18 mouse cellular contexts compared by ENCODE assay signal in the genomic region with DNA sequence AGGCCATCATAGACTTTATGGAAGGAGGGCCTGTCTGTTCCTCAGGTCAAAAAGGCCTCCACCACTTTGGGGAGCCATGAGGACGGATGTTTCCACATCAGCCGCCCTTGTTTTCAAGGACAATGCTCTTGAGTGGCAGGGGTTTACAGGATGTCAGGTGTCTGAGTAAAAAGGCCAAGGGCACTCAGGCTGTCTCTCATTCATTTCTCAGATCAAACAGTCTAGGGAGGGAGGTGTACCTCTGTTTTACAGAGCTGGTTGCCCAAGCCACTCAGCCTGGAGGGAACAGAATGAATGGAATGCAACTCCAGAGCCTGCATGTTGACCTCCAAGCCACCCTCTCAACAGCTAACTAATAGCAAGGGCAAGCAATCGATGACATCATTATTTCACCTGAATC. TPM values are rescaled to one million over a fixed set of nuclear protein-coding genes. Genes with fewer than 3 reads are reported as not detected.
DNase-seq lines count a peak whose midpoint lies in the region; ATAC-seq and TF ChIP-seq lines count a peak whose summit lies in the region.
"Had no signal": no experiment of that assay in that cellular context is flagged by ENCODE, and none has a peak within 500 bp of the region (broad histone marks: within the 10 kb centered on the region; RNA-seq: fewer than 3 reads in every experiment).

No protein-coding gene starts in this region.

- peak; percentile 65; the same call in 1 of the 2 replicates for TF ChIP-seq EP300 in heart, adult 2 months (IDR thresholded peaks at IDR 0.05; ENCODE audit: insufficient read depth, low read depth, low read length)

- ATAC-seq in heart, embryonic 15.5 days (replicated peaks; ENCODE audit: insufficient number of reproducible peaks, insufficient read depth, low FRiP score, low read depth), result 0 out of 2 replicates have a peak, but pooled peaks have one; percentile 33
- ATAC-seq: forebrain, embryonic 13.5 days; intestine, embryonic 15.5 days had no signal

- H3K9ac ChIP-seq in heart, adult 2 months (ENCODE audit: low read depth, low read length), result no peak overlapping the region
- peak overlapping the region; percentile 15; the same call in 1 of the 2 replicates for H3K9ac ChIP-seq in heart, embryonic 15.5 days
- H3K9ac ChIP-seq: embryonic facial prominence, embryonic 13.5 days; forebrain, embryonic 13.5 days; intestine, embryonic 15.5 days; limb, embryonic 15.5 days had no signal

- peaks cover 2% of the 10 kb centered on the region; the same call in 1 of the 2 replicates for H3K27me3 ChIP-seq in heart, adult 2 months (ENCODE audit: control insufficient read depth, insufficient read depth, low read length)
- H3K27me3 ChIP-seq in heart, embryonic 15.5 days, result peaks cover 24% of the 10 kb centered on the region
- H3K27me3 ChIP-seq in hindbrain, embryonic 10.5 days (ENCODE audit: insufficient read depth, poor library complexity, severe bottlenecking), result peaks cover 81% of the 10 kb centered on the region
- H3K27me3 ChIP-seq: limb, embryonic 15.5 days had no signal

- 63% methylated on average over 3 of the region's 3 CpGs for WGBS in heart, adult 2 months
- WGBS in heart, embryonic 15.5 days, result 45% methylated on average over 3 of the region's 3 CpGs
- 80% methylated on average over 3 of the region's 3 CpGs for WGBS in hindbrain, embryonic 10.5 days

- no peak for TF ChIP-seq CTCF in heart, adult 2 months (IDR thresholded peaks at IDR 0.05)

- DNase-seq in heart, adult 2 months, result peak in 1 of 2 experiments; percentile 45
- DNase-seq in heart, postnatal 36 days, result no peak
- peak; percentile 52 to 57 for DNase-seq in adrenal gland, postnatal 36 days
- DNase-seq in lung, postnatal 10 days, result peak; percentile 55
- no peak for DNase-seq in natural killer cell, adult 2 months (ENCODE audit: low spot score in 2 of 2)
- DNase-seq in hindbrain, embryonic 10.5 days (ENCODE audit: low spot score), result no peak
- DNase-seq: layer of hippocampus, adult 9-11 months; midbrain, embryonic 14.5 days; right cerebral cortex, postnatal 4 days had no signal

- H3K4me3 ChIP-seq in heart, adult 2 months, result no peak overlapping the region
- no peak overlapping the region for H3K4me3 ChIP-seq in heart, embryonic 15.5 days
- no peak overlapping the region for H3K4me3 ChIP-seq in hindbrain, embryonic 10.5 days
- H3K4me3 ChIP-seq: embryonic facial prominence, embryonic 13.5 days; forebrain, embryonic 13.5 days; intestine, embryonic 15.5 days; limb, embryonic 15.5 days had no signal

- peak overlapping the region; percentile 14; the same call in 1 of the 2 replicates for H3K4me2 ChIP-seq in heart, embryonic 15.5 days
- H3K4me2 ChIP-seq: embryonic facial prominence, embryonic 13.5 days; forebrain, embryonic 13.5 days; intestine, embryonic 15.5 days; limb, embryonic 15.5 days had no signal

- TF ChIP-seq POLR2A in heart, adult 2 months (IDR thresholded peaks at IDR 0.05; ENCODE audit: insufficient read depth, low read depth, low read length), result no peak

- no peaks in the 10 kb centered on the region for H3K79me2 ChIP-seq in heart, adult 2 months (replicated peaks; ENCODE audit: control insufficient read depth, insufficient read depth, low read length)

- intact Hi-C loops in heart, adult 2 months (cut with DNase I), result no loop called here
- intact Hi-C loops in heart, postnatal 36 days (cut with DNase I), result no loop called here

- peaks cover 7% of the 10 kb centered on the region for H3K4me1 ChIP-seq in heart, adult 2 months (ENCODE audit: control insufficient read depth, insufficient read depth, low read length)
- peaks cover 65% of the 10 kb centered on the region for H3K4me1 ChIP-seq in heart, embryonic 15.5 days (replicated peaks)
- H3K4me1 ChIP-seq in hindbrain, embryonic 10.5 days (replicated peaks), result peaks cover 51% of the 10 kb centered on the region

- no peaks in the 10 kb centered on the region for H3K36me3 ChIP-seq in heart, adult 2 months (ENCODE audit: control insufficient read depth, insufficient read depth, low read length)
- peaks cover 16% of the 10 kb centered on the region; the same call in 1 of the 2 replicates for H3K36me3 ChIP-seq in heart, embryonic 15.5 days
- H3K36me3 ChIP-seq in hindbrain, embryonic 10.5 days, result no peaks in the 10 kb centered on the region
- H3K36me3 ChIP-seq: embryonic facial prominence, embryonic 13.5 days; intestine, embryonic 15.5 days; limb, embryonic 15.5 days had no signal

- no peaks in the 10 kb centered on the region for H3K9me3 ChIP-seq in heart, embryonic 15.5 days (replicated peaks)
- H3K9me3 ChIP-seq in hindbrain, embryonic 10.5 days, result no peaks in the 10 kb centered on the region
- H3K9me3 ChIP-seq: embryonic facial prominence, embryonic 13.5 days; forebrain, embryonic 13.5 days; intestine, embryonic 15.5 days; limb, embryonic 15.5 days had no signal

- H3K27ac ChIP-seq in heart, adult 2 months, result peak overlapping the region; percentile 40
- H3K27ac ChIP-seq in heart, embryonic 15.5 days, result peak overlapping the region; percentile 82
- no peak overlapping the region for H3K27ac ChIP-seq in hindbrain, embryonic 10.5 days
- H3K27ac ChIP-seq: embryonic facial prominence, embryonic 13.5 days; forebrain, embryonic 13.5 days; intestine, embryonic 15.5 days; limb, embryonic 15.5 days; macrophage had no signal

RNA-seq across cellular contexts. Expression of a gene that starts 4.4 kb away (rescaled TPM):
- 10 to 100 TPM; 28.4 to 31.9 TPM for total RNA-seq in heart, adult 2 months (2021)
- 12.6 and 25.7 TPM in 2 replicates for polyA plus RNA-seq in heart, adult 2 months (2012; rRNA removed)
- 10 to 100 TPM; 26.7 to 31.2 TPM for total RNA-seq in heart, postnatal 36 days (2021)
- 10 to 100 TPM; 13.5 to 25.9 TPM for total RNA-seq in adrenal gland, postnatal 36 days (2021)
- polyA plus RNA-seq in heart, embryonic 15.5 days (2015; fragmentation: Nextera tagmentation; extraction: Ambion mirVana), result 13.1 and 16.9 TPM in 2 replicates
- polyA plus RNA-seq in hindbrain, embryonic 10.5 days (2016; fragmentation: Nextera tagmentation; extraction: Ambion mirVana), result 1.7 and 1.9 TPM in 2 replicates
- total RNA-seq: gastrocnemius, adult 18-20 months had no signal
- polyA plus RNA-seq: macrophage had no signal

RNA-seq across cellular contexts. Expression of a gene that starts 9.4 kb away (rescaled TPM):
- under 1 TPM; 0.23 to 0.52 TPM for total RNA-seq in heart, adult 2 months (2021)
- 1.3 and 1.5 TPM in 2 replicates for polyA plus RNA-seq in heart, adult 2 months (2012; rRNA removed)
- total RNA-seq in heart, postnatal 36 days (2021), result under 1 TPM; 0.42 to 0.62 TPM
- not detected for total RNA-seq in adrenal gland, postnatal 36 days (2021)
- polyA plus RNA-seq in heart, embryonic 15.5 days (2015; fragmentation: Nextera tagmentation; extraction: Ambion mirVana), result 0.13 and 0.28 TPM in 2 replicates
- polyA plus RNA-seq in hindbrain, embryonic 10.5 days (2016; fragmentation: Nextera tagmentation; extraction: Ambion mirVana), result 0.05 TPM in 1 of 2 replicates, not detected in the other
- total RNA-seq: gastrocnemius, adult 18-20 months; hematopoietic stem cell, adult 5-6 weeks had no signal
- polyA plus RNA-seq: macrophage; neural tube, embryonic 11.5 days had no signal

RNA-seq across cellular contexts. Expression of a gene that starts 21.4 kb away (rescaled TPM):
- 10 to 100 TPM; 12.2 to 12.9 TPM for total RNA-seq in heart, adult 2 months (2021)
- polyA plus RNA-seq in heart, adult 2 months (2012; rRNA removed), result 63.3 and 64.4 TPM in 2 replicates
- 10 to 100 TPM; 13.8 to 14.2 TPM for total RNA-seq in heart, postnatal 36 days (2021)
- 1 to 10 TPM in 1 of 2 experiments, under 1 TPM in 1; 0.50 to 1.1 TPM for total RNA-seq in adrenal gland, postnatal 36 days (2021)
- 6.4 TPM in 2 replicates for polyA plus RNA-seq in heart, embryonic 15.5 days (2015; fragmentation: Nextera tagmentation; extraction: Ambion mirVana)
- polyA plus RNA-seq in hindbrain, embryonic 10.5 days (2016; fragmentation: Nextera tagmentation; extraction: Ambion mirVana), result 5.3 and 7.7 TPM in 2 replicates
- total RNA-seq: hematopoietic stem cell, adult 5-6 weeks had no signal
- polyA plus RNA-seq: macrophage had no signal

RNA-seq across cellular contexts. Expression of a gene that starts 26.1 kb away (rescaled TPM):
- 1 to 10 TPM in 1 of 2 experiments, under 1 TPM in 1; 0.89 to 1.1 TPM for total RNA-seq in heart, adult 2 months (2021)
- polyA plus RNA-seq in heart, adult 2 months (2012; rRNA removed), result 0.32 and 0.72 TPM in 2 replicates
- total RNA-seq in heart, postnatal 36 days (2021), result 1 to 10 TPM in 1 of 2 experiments, under 1 TPM in 1; 0.89 to 1.3 TPM
- 1 to 10 TPM; 3.6 to 9.7 TPM for total RNA-seq in adrenal gland, postnatal 36 days (2021)
- 5.8 and 6.1 TPM in 2 replicates for polyA plus RNA-seq in heart, embryonic 15.5 days (2015; fragmentation: Nextera tagmentation; extraction: Ambion mirVana)
- 3.9 and 4.6 TPM in 2 replicates for polyA plus RNA-seq in hindbrain, embryonic 10.5 days (2016; fragmentation: Nextera tagmentation; extraction: Ambion mirVana)
- total RNA-seq: gastrocnemius, adult 18-20 months had no signal

RNA-seq across cellular contexts. Expression of a gene that starts 53.6 kb away (rescaled TPM):
- total RNA-seq in heart, adult 2 months (2021), result 10 to 100 TPM in 1 of 2 experiments, 1 to 10 TPM in 1; 9.3 to 12.6 TPM
- polyA plus RNA-seq in heart, adult 2 months (2012; rRNA removed), result 13.7 and 14.1 TPM in 2 replicates
- 10 to 100 TPM in 1 of 2 experiments, 1 to 10 TPM in 1; 9.6 to 14.2 TPM for total RNA-seq in heart, postnatal 36 days (2021)
- total RNA-seq in adrenal gland, postnatal 36 days (2021), result 10 to 100 TPM; 11.9 to 13.3 TPM
- polyA plus RNA-seq in heart, embryonic 15.5 days (2015; fragmentation: Nextera tagmentation; extraction: Ambion mirVana), result 5.7 and 6.2 TPM in 2 replicates
- 3.6 and 4.3 TPM in 2 replicates for polyA plus RNA-seq in hindbrain, embryonic 10.5 days (2016; fragmentation: Nextera tagmentation; extraction: Ambion mirVana)

Comparison
In these comparisons a context has a peak if more than half of its experiments do, and no peak if none do; other contexts are left out.
1. DNase-seq: peak in adrenal gland, postnatal 36 days (2 of 2) and lung, postnatal 10 days (single experiment); none in heart, postnatal 36 days (0 of 2), natural killer cell, adult 2 months (0 of 2) and hindbrain, embryonic 10.5 days (single experiment).
2. RNA of a gene that starts 21.4 kb away (total RNA-seq): 13.8 to 14.2 TPM in heart, postnatal 36 days and 12.2 to 12.9 TPM in heart, adult 2 months; 0.50 to 1.1 TPM in adrenal gland, postnatal 36 days; every median in the first group is over 4 times any median in the second.